Mouse (Mus musculus) T-helper 17 cell (primary cell): Measurements from ENCODE around the gene Golga2.
"Not testable (repeated sequence)": the region's sequence is repeated elsewhere in the genome, so short reads cannot be mapped to it uniquely, and the experiment has no call there.

Experiments used
- in situ Hi-C, 2 experiments: fragments of 300-600 bp; cut with MboI, MseI; formaldehyde crosslinking; loops; 1 replicate in 1 of 2; 2 replicates in 1 of 2; pipeline ENCODE4 v1.15.1; 2025; ENCODE audit warnings: high pct_unique_total_duplicates in 2 of 2

The Golga2 gene

DNA sequence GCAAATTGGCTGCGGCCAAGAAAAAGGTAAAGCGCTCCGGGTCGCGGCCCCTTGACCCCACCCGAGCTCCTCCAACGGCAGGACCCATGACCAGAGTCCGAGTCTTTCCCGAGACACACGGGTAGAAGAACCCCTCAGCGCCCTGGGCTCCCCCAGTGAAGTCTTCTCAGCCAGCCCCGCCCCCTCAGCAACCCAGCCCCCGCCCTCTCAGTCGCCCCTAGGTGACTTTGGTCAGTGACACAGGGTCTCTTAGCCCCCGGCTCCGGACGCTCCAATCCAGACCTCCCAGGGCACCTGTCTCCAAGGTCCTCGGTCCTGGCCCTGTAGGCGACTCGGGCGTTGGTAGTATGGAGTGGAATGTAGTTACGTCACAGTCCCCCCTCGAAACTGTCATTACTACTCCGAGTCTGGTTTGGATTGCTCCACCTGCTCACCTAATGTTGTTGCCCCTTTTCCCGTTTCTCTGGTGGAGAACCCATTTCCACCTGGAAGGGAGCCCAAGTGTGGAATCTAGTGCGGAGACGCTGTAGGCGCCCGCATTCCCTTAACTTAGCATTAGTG, 1.3 kb downstream of the Golga2 start:
- in situ Hi-C loops = no loop called here

DNA sequence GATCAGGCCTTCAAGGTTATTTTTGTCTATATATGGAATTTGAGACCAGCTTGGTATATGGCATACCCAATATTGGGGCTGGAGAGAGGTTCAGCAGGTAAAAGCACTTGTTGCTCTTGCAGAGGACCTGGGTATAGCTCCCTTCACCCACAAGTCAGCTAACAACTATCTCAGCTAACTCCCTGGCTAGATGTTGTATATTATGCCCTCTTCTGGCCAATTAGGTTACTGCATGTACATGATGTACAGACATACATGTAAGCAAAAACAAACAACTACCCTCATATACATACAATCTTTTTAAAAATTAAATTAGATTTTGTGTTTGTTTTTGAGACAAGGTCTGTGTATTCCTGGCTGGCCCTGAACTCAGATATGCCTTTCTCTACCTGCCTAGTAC, 2.4 kb downstream of the Golga2 start:
- in situ Hi-C loops = no loop called here

DNA sequence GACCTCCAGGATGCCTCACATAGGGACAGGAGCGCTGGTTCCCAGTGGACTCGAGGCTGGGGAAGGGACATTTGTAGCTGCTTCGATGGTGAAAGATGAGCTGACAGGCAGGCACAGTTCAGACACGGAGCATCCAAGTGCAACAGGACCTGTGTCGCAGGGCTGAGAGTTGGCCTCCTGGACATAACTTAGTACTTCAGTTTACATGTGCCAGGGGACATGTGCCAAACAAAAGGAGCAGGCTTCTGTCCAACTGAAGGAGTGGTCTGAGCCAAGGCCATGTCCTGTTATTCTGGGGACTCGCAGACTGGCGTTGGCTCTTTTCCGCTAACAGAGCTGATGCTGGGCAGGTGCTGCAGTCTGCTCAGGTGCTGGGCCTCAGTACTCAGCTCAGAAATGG, 7.2 kb downstream of the Golga2 start:
- in situ Hi-C loops = no loop called here

DNA sequence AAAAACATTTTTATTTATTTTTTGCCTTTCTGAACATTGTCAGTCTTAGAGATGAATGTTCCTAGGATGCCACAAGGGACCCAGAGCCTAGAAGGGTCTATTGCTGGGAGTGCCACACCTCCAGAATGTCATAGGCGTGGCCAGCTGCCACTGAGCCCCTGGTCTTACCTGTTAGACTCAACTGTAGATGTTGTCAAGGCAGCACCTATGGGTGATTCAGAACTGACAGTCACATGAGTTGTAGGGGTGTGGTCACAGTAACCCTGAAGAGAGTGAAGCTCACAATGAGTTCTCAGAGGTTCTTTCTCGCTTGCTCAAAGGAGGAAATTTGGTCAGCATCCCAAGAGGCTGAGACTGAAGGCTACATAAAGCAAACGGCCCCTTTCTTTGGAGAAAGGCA, 8.1 kb downstream of the Golga2 start:
- in situ Hi-C loops = no loop called here

DNA sequence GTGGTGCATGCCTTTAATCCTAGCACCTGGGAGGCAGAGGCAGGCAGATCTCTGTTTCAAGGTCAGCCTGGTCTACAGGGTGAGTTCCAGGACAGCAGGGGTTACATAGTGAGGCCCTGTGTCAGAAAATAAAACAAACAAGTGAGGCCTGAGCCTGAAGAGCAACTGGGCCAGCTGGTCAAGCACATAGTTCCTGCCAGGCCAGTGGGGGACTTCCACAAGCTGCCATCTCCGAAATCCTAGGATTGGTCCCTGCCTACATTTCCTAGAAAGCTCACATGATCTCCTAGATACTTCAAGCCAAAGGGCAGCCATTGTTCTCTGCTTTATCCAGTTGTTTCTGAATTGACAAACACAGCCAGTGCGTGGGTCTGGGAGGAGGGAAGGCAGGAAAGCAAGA, 8.7 kb downstream of the Golga2 start:
- in situ Hi-C loops = not testable (repeated sequence)

DNA sequence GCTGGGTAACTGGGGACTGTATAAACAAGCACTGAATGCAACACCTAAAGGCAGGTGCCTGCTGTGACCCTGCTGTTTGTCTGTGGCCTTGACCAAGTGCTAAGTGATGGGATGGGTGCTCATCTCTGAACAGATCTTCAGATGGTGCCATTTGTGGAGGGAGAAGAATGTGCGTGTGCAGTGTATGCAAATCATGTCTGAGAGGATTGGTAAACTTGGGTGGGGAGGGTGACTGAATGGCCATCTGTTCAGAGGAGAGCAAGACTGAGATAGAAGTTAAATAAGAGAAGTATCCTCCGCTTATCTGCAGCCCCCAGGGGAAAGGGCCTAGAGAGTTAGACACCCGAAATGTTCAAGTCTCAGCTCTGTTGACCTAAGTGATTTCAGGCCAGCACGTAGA, 12.3 kb downstream of the Golga2 start:
- in situ Hi-C loops = no loop called here

DNA sequence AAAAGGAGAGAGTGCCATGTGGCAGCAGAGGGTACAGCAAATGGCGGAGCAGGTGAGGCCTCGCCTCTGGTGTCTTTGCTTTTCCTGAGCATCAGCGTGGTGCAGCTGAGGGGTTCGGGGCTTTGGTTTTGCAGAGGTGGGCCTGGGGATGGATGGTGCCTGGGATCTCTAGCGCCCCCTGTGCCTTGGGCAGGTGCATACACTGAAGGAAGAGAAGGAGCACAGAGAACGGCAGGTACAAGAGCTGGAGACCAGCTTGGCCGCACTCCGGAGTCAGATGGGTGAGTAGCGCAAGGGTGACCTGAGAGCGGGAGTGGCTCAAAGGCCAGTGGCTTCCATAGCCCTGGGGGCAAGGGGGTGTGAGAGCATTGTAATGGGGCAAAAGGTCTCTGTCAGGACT, 15.8 kb downstream of the Golga2 start:
- in situ Hi-C loops = no loop called here

DNA sequence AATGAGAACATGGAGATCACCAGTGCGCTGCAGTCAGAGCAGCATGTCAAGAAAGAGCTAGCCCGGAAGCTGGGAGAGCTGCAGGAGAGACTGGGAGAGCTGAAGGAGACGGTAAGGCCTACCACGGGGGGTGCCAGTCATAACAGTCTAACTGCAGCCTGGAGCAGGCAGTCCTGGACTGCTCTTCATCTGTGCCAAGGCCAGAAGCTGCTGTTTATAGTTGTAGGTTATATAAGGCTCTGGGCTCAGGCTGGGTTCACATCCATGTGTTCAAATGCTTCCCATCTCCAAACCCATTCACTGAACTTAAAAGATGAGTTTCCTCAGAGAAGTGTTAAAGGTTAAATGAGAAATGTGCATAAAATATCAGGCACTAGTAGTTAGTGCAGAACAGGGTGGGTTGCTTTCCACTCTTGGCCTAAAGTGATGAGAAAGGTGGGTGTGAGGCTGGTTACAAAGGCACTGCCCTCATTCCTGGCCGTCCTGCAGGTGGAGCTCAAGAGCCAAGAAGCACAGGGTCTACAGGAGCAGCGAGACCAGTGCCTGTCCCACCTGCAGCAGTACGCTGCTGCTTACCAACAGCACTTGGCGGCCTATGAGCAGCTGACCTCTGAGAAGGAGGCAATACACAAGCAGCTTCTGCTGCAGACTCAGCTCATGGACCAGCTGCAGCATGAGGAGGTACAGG, 17.1 kb downstream of the Golga2 start:
- in situ Hi-C loops = no loop called here

DNA sequence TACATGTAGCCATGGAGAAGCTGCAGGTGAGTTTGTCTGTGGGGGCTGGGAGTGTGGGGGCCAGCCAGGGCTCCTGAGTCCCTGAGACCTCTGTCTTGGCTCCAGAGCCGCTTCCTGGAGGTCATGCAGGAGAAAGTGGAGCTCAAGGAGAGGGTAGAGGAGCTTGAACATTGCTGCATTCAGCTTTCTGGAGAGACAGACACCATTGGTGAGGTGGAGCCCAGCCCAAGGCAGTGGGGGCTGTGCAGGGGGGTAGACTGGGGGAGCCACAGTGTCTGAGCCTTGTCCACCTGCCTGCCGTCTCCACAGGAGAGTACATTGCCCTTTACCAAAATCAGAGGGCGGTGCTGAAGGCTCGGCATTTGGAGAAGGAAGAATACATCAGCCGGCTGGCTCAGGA, 18.5 kb downstream of the Golga2 start:
- in situ Hi-C loops = loop anchor here in 1 of 2 experiments (5.0 kb wide), 1 partner anchor 42 kb away; no protein-coding TSS in a partner anchor

DNA sequence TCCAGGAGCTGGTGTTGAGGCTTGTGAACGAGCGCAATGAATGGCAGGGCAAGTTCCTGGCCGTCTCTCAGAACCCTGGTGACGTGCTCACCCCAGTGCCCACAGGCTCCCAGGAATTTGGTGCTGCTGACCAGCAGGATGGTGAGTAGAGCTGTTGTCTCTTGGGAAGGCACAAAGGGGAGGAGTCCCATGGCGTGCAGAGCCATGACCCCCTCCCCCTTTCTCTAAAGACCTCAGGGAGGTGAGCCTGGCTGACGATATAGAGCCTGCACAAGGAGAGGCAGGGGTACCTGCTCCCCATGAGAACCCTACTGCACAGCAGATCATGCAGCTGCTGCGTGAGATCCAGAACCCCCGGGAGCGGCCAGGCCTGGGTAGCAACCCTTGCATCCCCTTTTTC, 19.0 kb downstream of the Golga2 start:
- in situ Hi-C loops = loop anchor here in 1 of 2 experiments (5.0 kb wide), 1 partner anchor 41 kb away; no protein-coding TSS in a partner anchor

DNA sequence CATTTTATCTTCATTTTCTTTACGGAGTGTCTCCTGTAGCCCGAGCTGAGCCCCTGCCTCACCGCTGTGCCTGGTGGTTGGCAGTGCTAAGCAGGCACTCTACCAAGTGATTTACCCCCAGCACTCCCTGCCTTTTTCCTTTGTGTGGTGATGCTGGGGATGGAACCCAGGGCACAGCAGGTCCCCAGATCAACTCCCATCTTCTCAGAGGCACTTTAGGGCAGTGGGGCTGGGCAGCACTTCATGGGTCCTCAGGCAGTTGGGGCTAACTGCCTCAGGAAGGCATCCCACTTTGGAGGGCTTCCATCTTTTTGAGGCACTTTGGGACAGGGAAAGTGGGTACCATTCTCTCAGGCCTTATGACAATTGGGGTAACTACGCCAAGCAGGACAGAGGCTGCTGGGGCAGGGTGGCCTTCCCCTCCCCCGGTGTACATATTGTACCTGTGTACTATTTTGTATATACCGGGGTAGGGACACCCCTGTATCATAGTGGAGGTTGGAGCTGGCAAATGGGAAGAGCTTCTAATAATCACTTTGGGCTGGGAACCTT, 20.1 kb downstream of the Golga2 start:
- in situ Hi-C loops = loop anchor here in 1 of 2 experiments (5.0 kb wide), 1 partner anchor 40 kb away; no protein-coding TSS in a partner anchor

DNA sequence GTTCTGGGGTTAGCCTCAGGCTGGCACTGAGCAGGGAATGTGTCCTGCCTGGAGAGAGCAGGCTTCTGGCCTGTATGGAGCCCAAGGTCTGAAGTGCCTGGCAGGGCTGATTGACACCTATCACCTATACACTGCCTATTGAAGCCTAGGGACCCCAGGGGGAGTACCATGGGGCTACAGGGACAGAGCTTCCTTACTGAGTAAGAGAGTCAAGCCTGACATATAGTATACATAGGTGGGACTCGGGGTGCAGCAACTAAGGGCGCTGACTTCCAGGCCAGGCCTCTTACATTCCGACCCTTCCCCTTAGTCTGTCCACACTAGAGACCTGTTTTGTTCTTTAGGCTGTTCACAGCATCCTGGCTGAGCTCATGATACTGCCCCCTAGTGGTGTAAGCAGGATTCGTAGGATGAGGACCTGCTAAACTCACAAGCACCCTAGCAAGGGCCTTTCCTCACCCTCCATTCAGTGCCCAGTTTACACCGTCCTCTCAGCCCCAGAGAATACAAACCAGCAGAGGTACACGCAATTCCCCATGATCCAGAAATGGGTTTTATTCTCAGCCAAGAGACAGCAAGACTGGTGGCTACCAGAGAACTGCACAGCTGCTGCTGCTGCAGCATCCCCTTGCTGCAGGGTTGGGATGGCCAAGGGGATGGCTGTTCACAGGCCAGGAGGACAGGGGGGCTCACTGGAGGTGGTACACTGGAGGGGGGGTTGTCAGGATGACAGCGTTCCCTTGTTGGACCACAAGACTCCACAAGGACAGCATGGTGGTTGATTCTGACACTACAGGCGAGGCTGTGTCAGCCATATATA, 21.0 kb downstream of the Golga2 start:
- in situ Hi-C loops = loop anchor here in 1 of 2 experiments (5.0 kb wide), 1 partner anchor 39 kb away; no protein-coding TSS in a partner anchor

DNA sequence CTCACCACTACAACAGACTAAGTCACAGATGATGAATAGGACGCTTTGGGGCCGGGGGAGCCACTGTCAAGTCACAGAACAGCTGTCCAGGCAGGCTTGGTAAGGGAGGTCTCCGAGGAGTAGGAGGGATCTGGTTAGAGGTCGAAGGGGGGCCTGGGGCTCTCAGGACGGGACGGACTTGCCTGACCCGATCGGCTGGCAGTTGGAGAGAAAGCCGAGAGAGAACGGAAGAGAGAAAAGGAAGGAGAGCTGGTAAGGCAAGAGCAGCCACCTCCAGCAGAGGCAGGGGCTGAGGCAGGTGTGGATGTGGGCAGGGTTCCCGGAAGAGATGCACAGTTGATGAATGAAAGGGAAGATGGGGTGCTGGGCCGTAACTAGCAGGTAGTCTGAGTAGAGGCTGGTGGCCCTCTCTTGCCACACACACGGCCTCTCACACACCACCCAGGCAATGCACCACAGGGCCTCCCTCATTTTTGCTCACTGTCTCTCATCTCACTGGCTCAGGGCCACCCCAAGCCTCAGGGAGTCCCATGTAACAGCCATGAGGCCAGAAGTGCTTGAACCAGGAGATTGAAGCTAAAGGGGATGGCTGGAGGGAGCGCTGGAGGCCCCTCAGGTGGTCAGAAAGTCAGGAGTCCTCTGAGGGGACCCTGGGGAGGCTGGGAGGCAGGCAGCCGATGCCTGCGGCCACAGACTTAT, 21.8 kb downstream of the Golga2 start:
- in situ Hi-C loops = loop anchor here in 1 of 2 experiments (5.0 kb wide), 1 partner anchor 38 kb away; no protein-coding TSS in a partner anchor

DNA sequence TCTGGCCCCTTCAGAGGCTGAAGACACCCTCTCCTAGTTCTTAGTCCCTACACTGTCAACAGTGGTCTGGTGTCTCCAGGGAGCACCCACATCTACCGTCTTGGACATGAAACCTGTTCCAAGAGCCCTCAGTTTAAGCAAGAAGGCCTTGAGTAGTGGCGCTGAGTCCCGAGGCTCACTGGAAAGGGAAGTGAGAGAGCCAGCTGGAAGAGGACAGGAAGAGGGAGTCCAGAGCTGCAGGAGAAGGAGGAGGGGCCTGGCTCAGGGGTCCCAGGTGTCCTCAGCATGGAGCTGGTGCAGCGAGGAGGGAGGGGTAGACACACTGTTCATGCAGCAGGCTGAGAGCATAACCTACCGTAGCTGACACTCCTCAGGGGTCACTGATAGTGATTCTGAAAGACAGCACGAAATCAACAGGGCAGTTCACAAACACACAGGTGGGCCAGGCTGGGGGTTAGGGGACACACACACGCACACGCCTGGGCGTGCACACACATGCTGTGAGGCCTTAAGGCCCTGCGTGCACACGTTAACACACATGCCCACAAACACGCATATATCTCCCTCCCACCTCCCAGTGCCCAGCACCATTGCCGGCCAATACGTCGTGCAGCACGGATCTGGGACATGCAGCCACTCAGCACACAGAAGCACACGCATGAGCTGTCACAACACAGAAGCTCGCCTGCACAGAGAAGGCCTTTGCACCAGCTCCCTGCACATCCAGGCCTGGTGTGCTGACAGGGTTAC, 23.1 kb downstream of the Golga2 start:
- in situ Hi-C loops = no loop called here

DNA sequence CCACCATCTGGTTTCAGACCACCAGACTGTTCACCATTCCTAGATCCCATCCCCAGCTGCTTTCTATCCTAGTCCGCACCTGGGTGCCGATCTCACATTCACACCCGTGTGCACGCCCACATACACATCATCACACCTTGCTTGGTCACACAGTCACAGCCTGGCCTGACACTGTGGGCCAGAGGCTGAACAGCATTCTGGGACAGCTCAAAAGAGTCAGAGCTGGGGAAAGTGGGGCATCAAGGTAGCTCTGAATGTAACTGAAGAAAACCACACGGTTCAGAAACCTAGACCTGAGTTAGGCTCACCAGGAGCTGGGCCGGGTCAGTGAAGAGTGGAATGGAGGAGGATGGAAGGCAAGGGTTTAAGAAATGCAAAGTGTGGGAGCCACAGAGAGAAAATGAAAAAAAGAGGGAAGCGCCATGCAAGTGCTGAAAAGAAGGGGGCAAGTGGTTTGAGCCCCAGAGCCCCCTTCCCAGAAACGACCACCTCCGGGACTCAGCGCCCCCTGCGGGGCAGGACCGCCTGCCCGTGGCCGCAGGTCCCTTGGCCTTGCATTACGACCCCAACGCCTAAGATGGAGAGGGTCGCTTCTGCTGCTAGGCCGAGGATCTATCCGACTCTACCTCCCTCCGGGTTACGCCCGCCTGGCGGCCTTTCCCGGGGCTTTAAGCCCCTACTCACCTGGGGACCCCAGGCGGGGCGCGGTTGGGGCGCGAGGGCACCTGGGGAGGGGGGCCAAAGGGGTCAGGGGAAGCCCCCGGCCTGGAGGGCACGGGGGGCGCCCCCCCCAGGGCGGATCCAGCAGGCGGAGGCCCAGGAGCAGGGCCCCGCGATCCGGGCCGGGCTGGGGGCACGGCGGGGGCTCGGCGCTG, 24.5 kb downstream of the Golga2 start:
- in situ Hi-C loops = no loop called here

DNA sequence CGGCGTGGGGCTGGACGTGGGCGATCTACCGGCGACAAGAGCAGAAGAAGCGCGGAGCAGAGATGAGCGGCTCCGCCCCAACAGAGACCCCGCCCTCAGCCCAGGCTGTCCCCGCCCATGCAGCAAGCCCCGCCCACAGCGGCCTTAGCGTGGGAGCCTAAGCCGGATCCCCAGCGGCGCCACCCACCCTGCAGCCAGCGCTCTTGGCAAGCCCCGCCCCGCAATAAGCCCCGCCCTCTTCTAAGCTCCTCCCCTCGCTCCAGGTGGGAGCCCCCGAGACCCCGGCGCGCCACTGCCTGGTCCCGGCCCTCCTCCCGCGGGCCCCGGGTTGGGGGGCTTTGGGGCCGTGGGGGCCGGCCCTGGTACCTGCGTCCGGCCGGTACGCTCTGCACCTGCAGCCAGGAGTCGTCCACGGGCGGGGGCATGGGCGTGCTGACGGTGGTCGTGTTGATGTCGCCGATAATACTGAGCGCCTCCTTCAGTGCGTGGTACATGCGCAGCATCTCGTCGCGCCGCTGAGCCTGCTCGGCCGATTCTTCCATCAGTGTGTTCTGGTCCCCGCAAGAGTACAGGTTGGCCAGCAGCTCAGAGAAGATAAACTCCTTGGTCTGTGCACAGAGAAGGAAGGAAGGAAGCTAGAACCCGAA, 25.3 kb downstream of the Golga2 start:
- in situ Hi-C loops = no loop called here

DNA sequence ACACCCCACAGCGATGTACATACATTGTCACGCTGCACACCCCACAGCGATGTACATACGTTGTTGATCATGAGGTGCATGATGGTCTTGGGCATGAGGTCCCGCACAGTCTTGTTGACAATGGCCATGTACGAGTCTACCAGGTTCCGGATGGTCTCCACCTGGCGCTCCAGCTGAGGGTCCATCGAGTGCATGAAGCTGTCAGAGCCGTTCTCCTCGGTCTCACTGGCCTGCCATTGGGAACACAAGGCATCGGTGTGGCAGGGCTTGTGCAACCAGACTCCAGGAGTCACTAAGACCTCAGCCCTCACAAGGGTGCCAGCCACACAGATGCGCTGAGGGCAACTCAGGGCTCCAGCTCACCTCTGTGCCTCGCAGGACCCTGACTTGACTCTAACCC, 27.6 kb downstream of the Golga2 start:
- in situ Hi-C loops = no loop called here

DNA sequence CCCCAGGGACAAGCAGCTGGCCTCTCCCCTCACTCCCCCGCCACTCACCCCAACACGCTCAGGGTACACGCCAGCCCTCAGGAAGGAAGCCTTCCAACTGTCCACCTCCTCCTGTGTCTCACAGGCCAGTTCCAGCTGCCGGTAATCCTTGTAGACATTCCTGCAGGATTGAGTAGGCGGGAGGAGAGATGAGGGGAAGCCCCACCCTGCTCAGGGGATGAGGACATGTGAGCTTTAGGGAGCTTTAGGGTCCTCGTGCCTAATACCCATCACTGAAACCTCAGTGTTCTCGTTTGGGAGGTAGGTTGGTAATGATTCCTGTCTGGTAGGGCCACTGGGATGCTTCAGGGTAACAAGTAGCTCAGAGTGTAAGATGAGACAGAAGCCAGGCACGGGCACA, 28.6 kb downstream of the Golga2 start:
- in situ Hi-C loops = no loop called here
